Mouse (Mus musculus): ENCODE results near the gene Gm49373. TPM values are rescaled to one million over a fixed set of nuclear protein-coding genes. Genes with fewer than 3 reads are reported as not detected.
A peak's percentile ranks its signal among the peaks of the same experiment; 100 is the strongest.
"Not testable (repeated sequence)": the region's sequence is repeated elsewhere in the genome, so short reads cannot be mapped to it uniquely, and the experiment has no call there.

Gm49373 gene
- polyA plus RNA-seq, 1 experiment from 2014 or later, result 0.44 TPM

DNA sequence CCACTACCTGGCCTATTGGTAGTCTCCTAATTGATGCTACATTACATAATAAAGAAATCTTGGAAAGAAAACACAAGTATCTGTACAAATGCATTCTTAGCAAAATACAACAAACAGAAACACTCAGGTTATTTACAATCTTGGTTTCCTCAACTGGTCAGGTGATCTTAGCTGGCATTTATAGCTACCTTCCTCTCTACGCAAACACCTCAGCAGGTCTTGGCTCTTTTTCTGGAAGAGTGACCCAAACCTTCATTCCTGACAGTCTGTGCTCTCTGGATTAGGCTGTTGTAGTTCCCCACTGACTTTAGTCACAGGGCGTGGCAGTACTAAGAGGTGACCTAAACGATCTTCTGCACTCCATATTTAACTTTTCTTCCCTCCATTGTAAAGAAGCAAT lies 27.7 kb downstream of the Gm49373 start:
- no peak overlapping the region for H3K4me2 ChIP-seq
- H3K4me1 ChIP-seq (ENCODE audit: control insufficient read depth, insufficient read depth, low read length), result no peaks in the 10 kb centered on the region
- no peak overlapping the region for H3K27ac ChIP-seq (ENCODE audit: low read depth, low read length)
- ATAC-seq (replicated peaks; ENCODE audit: insufficient number of reproducible peaks, low FRiP score, low TSS enrichment), result no peak
- peaks cover 7% of the 10 kb centered on the region for H3K27me3 ChIP-seq (ENCODE audit: control insufficient read depth, insufficient read depth, low read length)
- WGBS (ENCODE audit: insufficient replicate concordance), result 78% methylated on average over 3 of the region's 3 CpGs
- no peak overlapping the region for H3K4me3 ChIP-seq (ENCODE audit: low read depth, low read length)
- H3K9me3 ChIP-seq (replicated peaks; ENCODE audit: control insufficient read depth, low read length), result no peaks in the 10 kb centered on the region
- H3K36me3 ChIP-seq (ENCODE audit: control insufficient read depth, insufficient read depth, low read length), result no peaks in the 10 kb centered on the region
- no peak overlapping the region for H3K9ac ChIP-seq (ENCODE audit: low read depth, low read length)

DNA sequence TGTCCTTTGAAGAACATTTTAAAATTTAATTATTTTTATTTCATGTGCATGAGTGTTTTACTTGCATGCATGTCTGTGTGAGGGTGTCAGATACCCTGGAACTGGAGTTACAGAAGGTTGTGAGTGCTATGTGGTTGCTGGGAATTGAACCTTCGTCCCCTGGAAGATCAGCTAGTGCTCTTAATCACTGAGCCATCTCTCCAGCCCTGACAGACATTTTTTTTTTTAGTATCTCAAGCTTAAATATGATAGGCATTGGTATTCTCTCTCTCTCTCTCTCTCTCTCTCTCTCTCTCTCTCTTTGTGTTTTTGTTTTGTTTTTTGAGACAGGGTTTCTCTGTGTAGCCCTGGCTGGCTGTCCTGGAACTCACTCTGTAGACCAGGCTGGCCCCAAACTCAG lies 28.1 kb downstream of the Gm49373 start:
- peaks cover 12% of the 10 kb centered on the region for H3K27me3 ChIP-seq (ENCODE audit: control insufficient read depth, insufficient read depth, low read length)
- WGBS (ENCODE audit: insufficient replicate concordance), result 80% methylated on average over 1 of the region's 1 CpGs

DNA sequence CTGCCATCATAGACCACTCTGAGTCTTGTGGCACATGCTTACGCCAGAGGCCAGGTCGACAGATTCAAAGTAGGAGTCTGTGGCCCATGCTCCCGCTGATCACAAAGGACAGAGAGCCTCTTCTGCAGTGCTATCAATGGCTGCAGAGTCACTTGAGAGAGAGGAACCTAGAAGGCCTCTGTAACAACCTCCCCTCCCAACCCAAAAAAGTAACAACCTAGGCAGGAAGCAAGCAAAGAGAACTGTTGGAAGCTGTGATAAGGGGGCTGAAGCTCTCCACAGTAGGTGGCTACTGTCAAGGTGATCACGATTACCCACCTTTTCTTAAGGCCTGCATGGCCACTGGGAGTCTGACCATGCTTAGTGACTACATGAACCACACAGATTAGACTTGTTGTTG lies 29.3 kb downstream of the Gm49373 start:
- Histone ChIP-seq H3K4me1 (ENCODE audit: control insufficient read depth, insufficient read depth, low read length) (no peaks in the 10 kb centered on the region), H3K4me3 (ENCODE audit: low read depth, low read length) (no peak overlapping the region), H3K27ac (ENCODE audit: low read depth, low read length) (no peak overlapping the region), H3K27me3 (ENCODE audit: control insufficient read depth, insufficient read depth, low read length) (peaks cover 17% of the 10 kb centered on the region), H3K9ac (ENCODE audit: low read depth, low read length) (no peak overlapping the region), H3K36me3 (ENCODE audit: control insufficient read depth, insufficient read depth, low read length) (no peaks in the 10 kb centered on the region), H3K9me3 (replicated peaks; ENCODE audit: control insufficient read depth, low read length) (no peaks in the 10 kb centered on the region), H3K4me2 (no peak overlapping the region)
- 76% methylated on average over 4 of the region's 4 CpGs for WGBS (ENCODE audit: insufficient replicate concordance)
- no peak for ATAC-seq (replicated peaks; ENCODE audit: insufficient number of reproducible peaks, low FRiP score, low TSS enrichment)

More for the DNA sequence above, 28.1 kb downstream of the Gm49373 start:
- H3K36me3 ChIP-seq (ENCODE audit: control insufficient read depth, insufficient read depth, low read length); H3K27ac ChIP-seq (ENCODE audit: low read depth, low read length); H3K4me2 ChIP-seq; H3K4me3 ChIP-seq (ENCODE audit: low read depth, low read length); H3K9me3 ChIP-seq (replicated peaks; ENCODE audit: control insufficient read depth, low read length); H3K9ac ChIP-seq (ENCODE audit: low read depth, low read length); H3K4me1 ChIP-seq (ENCODE audit: control insufficient read depth, insufficient read depth, low read length); ATAC-seq (replicated peaks; ENCODE audit: insufficient number of reproducible peaks, low FRiP score, low TSS enrichment): not testable (repeated sequence)

DNA sequence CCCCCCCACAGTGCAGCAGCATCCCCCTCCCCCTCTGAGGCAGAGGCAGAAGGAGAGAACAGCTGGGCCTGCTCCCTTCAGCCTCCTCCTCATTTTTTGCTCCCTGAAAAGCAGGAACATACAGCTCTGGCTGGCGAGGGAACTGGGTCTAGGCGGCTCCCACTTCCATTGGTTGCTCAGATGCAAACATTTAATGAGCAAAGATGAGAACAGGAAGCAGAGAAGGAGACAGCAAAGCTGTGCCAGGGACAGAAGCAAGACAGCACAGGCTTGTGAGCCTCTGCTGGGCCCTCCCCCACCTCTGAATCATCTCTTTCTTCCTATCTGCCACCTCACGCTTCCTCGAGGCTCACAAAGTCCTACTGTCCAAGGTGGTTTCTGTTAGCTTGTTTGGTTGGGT lies 31.6 kb downstream of the Gm49373 start:
- Histone ChIP-seq H3K4me1 (ENCODE audit: control insufficient read depth, insufficient read depth, low read length) (peaks cover 16% of the 10 kb centered on the region), H3K9ac (ENCODE audit: low read depth, low read length) (no peak overlapping the region), H3K4me2 (no peak overlapping the region), H3K4me3 (ENCODE audit: low read depth, low read length) (no peak overlapping the region), H3K9me3 (replicated peaks; ENCODE audit: control insufficient read depth, low read length) (no peaks in the 10 kb centered on the region), H3K27me3 (ENCODE audit: control insufficient read depth, insufficient read depth, low read length) (peaks cover 36% of the 10 kb centered on the region), H3K36me3 (ENCODE audit: control insufficient read depth, insufficient read depth, low read length) (no peaks in the 10 kb centered on the region), H3K27ac (ENCODE audit: low read depth, low read length) (no peak overlapping the region)
- 40% methylated on average over 4 of the region's 4 CpGs for WGBS (ENCODE audit: insufficient replicate concordance)
- no peak for ATAC-seq (replicated peaks; ENCODE audit: insufficient number of reproducible peaks, low FRiP score, low TSS enrichment)

DNA sequence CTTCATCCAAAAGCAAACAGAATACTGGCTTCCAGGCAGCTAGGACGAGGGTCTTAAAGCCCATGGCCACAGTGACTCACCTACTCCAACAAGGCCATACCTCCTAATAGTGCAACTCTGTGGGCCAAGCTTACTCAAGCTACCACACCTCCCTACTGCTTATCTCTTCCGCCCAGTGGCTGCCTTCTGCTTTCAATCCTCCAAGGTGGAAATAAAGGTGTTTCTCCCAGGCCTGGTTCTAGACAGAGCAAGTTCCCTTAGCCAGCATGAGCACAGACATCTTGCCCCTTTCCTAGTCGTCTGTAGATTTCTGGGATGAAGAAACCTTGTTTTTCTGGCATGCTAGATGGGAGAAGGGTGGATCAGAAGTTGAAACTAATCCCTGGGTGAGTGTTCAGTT lies 33.1 kb downstream of the Gm49373 start:
- H3K36me3 ChIP-seq (ENCODE audit: control insufficient read depth, insufficient read depth, low read length), result no peaks in the 10 kb centered on the region
- no peak overlapping the region for H3K4me2 ChIP-seq
- peaks cover 17% of the 10 kb centered on the region for H3K4me1 ChIP-seq (ENCODE audit: control insufficient read depth, insufficient read depth, low read length)
- H3K9ac ChIP-seq (ENCODE audit: low read depth, low read length), result no peak overlapping the region
- H3K27me3 ChIP-seq (ENCODE audit: control insufficient read depth, insufficient read depth, low read length), result peaks cover 51% of the 10 kb centered on the region
- ATAC-seq (replicated peaks; ENCODE audit: insufficient number of reproducible peaks, low FRiP score, low TSS enrichment), result no peak
- no peaks in the 10 kb centered on the region for H3K9me3 ChIP-seq (replicated peaks; ENCODE audit: control insufficient read depth, low read length)
- no peak overlapping the region for H3K4me3 ChIP-seq (ENCODE audit: low read depth, low read length)
- no peak overlapping the region for H3K27ac ChIP-seq (ENCODE audit: low read depth, low read length)
- 56% methylated on average over 3 of the region's 3 CpGs for WGBS (ENCODE audit: insufficient replicate concordance)

DNA sequence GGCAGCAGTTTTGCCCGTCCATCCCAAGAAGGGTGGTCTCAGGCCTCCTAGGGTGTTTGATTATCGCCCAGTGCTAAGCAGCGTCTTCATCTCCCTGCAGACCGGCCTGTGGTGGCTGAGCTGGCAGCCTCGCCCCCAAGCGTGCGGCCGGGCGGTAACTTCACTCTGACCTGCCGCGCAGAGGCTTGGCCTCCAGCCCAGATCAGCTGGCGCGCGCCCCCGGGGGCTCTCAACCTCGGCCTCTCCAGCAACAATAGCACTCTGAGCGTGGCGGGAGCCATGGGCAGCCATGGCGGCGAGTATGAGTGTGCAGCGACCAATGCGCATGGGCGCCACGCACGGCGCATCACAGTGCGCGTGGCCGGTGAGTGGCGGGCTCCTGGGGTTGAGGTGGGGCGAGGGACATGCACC lies 35.4 kb downstream of the Gm49373 start:
- H3K4me2 ChIP-seq, result peak overlapping the region; percentile 59
- peak overlapping the region; percentile 52 for H3K9ac ChIP-seq (ENCODE audit: low read depth, low read length)
- H3K4me3 ChIP-seq (ENCODE audit: low read depth, low read length), result peak overlapping the region; percentile 32
- H3K27ac ChIP-seq (ENCODE audit: low read depth, low read length), result no peak overlapping the region
- peaks cover 73% of the 10 kb centered on the region for H3K27me3 ChIP-seq (ENCODE audit: control insufficient read depth, insufficient read depth, low read length)
- WGBS (ENCODE audit: insufficient replicate concordance), result 2% methylated on average over 31 of the region's 31 CpGs
- peaks cover 24% of the 10 kb centered on the region for H3K4me1 ChIP-seq (ENCODE audit: control insufficient read depth, insufficient read depth, low read length)
- no peak; the same call in 1 of the 2 replicates for ATAC-seq (replicated peaks; ENCODE audit: insufficient number of reproducible peaks, low FRiP score, low TSS enrichment)
- no peaks in the 10 kb centered on the region for H3K9me3 ChIP-seq (replicated peaks; ENCODE audit: control insufficient read depth, low read length)
- H3K36me3 ChIP-seq (ENCODE audit: control insufficient read depth, insufficient read depth, low read length), result no peaks in the 10 kb centered on the region

DNA sequence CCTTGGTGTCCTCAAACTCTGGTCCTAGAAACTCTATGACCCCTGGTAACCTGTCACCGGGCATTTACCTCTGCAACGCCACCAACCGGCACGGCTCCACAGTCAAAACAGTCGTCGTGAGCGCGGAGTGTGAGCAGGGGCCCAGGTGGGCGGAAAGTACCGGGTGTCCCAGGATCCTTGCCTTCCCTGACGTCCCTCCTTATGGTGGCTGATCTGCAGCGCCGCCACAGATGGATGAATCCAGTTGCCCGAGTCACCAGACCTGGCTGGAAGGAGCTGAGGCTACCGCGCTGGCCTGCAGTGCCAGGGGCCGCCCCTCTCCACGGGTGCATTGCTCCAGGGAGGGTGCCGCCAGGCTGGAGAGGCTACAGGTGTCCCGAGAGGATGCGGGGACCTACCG lies 36.2 kb downstream of the Gm49373 start:
- peaks cover 30% of the 10 kb centered on the region for H3K4me1 ChIP-seq (ENCODE audit: control insufficient read depth, insufficient read depth, low read length)
- H3K36me3 ChIP-seq (ENCODE audit: control insufficient read depth, insufficient read depth, low read length), result no peaks in the 10 kb centered on the region
- H3K4me2 ChIP-seq, result peak overlapping the region; percentile 59
- no peak overlapping the region for H3K9ac ChIP-seq (ENCODE audit: low read depth, low read length)
- H3K27ac ChIP-seq (ENCODE audit: low read depth, low read length), result no peak overlapping the region
- 2% methylated on average over 22 of the region's 22 CpGs for WGBS (ENCODE audit: insufficient replicate concordance)
- no peaks in the 10 kb centered on the region for H3K9me3 ChIP-seq (replicated peaks; ENCODE audit: control insufficient read depth, low read length)
- ATAC-seq (replicated peaks; ENCODE audit: insufficient number of reproducible peaks, low FRiP score, low TSS enrichment), result no peak
- peak overlapping the region; percentile 32 for H3K4me3 ChIP-seq (ENCODE audit: low read depth, low read length)
- H3K27me3 ChIP-seq (ENCODE audit: control insufficient read depth, insufficient read depth, low read length), result peaks cover 81% of the 10 kb centered on the region

DNA sequence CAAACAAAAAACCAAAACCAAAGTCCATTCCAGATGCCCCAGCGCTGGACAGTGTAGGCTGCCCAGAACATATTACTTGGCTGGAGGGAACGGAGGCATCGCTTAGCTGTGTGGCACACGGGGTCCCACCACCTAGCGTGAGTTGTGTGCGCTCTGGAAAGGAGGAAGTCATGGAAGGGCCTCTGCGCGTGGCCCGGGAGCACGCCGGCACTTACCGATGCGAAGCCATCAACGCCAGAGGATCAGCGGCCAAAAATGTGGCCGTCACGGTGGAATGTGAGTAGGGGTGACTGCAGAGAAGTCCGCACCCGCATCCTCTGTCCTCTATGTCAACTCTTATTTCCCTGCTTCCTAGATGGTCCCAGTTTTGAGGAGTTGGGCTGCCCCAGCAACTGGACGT lies 36.7 kb downstream of the Gm49373 start:
- H3K4me2 ChIP-seq, result peak overlapping the region; percentile 59; the same call in 1 of the 2 replicates
- H3K4me1 ChIP-seq (ENCODE audit: control insufficient read depth, insufficient read depth, low read length), result peaks cover 34% of the 10 kb centered on the region

DNA sequence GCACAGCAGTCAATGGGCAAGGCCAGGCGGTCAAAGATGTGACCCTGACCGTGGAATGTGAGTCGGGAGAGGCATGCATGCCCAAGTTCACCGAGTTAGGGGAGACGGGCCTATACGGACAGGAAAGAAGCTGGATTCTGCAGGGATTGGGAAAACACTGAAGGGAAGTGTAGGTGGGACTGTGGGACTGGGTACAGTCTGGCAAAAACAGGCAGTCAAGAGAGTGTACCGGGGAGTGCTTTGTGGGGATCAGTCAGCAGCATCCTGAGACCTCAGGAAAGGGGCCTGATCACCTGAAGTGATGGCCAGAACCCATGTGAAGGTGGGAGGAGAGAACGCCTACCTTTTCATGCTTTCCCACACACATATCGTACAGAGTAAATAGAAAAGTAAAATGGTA lies 37.3 kb downstream of the Gm49373 start:
- peaks cover 86% of the 10 kb centered on the region for H3K27me3 ChIP-seq (ENCODE audit: control insufficient read depth, insufficient read depth, low read length)
- H3K4me2 ChIP-seq, result no peak overlapping the region
- H3K9me3 ChIP-seq (replicated peaks; ENCODE audit: control insufficient read depth, low read length), result no peaks in the 10 kb centered on the region
- peaks cover 38% of the 10 kb centered on the region for H3K4me1 ChIP-seq (ENCODE audit: control insufficient read depth, insufficient read depth, low read length)
- H3K36me3 ChIP-seq (ENCODE audit: control insufficient read depth, insufficient read depth, low read length), result no peaks in the 10 kb centered on the region
- no peak for ATAC-seq (replicated peaks; ENCODE audit: insufficient number of reproducible peaks, low FRiP score, low TSS enrichment)
- WGBS (ENCODE audit: insufficient replicate concordance), result 22% methylated on average over 9 of the region's 9 CpGs
- no peak overlapping the region; the same call in 1 of the 2 replicates for H3K4me3 ChIP-seq (ENCODE audit: low read depth, low read length)
- H3K9ac ChIP-seq (ENCODE audit: low read depth, low read length), result no peak overlapping the region
- H3K27ac ChIP-seq (ENCODE audit: low read depth, low read length), result no peak overlapping the region

More for the DNA sequence above, 36.7 kb downstream of the Gm49373 start:
- Histone ChIP-seq H3K9me3 (replicated peaks; ENCODE audit: control insufficient read depth, low read length) (no peaks in the 10 kb centered on the region), H3K4me3 (ENCODE audit: low read depth, low read length) (peak overlapping the region; percentile 32), H3K27ac (ENCODE audit: low read depth, low read length) (no peak overlapping the region), H3K36me3 (ENCODE audit: control insufficient read depth, insufficient read depth, low read length) (no peaks in the 10 kb centered on the region), H3K27me3 (ENCODE audit: control insufficient read depth, insufficient read depth, low read length) (peaks cover 86% of the 10 kb centered on the region), H3K9ac (ENCODE audit: low read depth, low read length) (no peak overlapping the region)
- no peak for ATAC-seq (replicated peaks; ENCODE audit: insufficient number of reproducible peaks, low FRiP score, low TSS enrichment)
- WGBS (ENCODE audit: insufficient replicate concordance), result 8% methylated on average over 20 of the region's 20 CpGs

Data from heart, embryonic 11.5 days (tissue).